Mouse (Mus musculus): ENCODE results near the gene Kdf1. TPM values are rescaled to one million over a fixed set of nuclear protein-coding genes. Genes with fewer than 3 reads are reported as not detected.

The Kdf1 gene
- polyA plus RNA-seq, 1 experiment, result 22.2 TPM

- WGBS, result 29% methylated on average over 8 of the region's 8 CpGs
- H3K4me3 ChIP-seq (replicated peaks; ENCODE audit: extremely low read depth, low read depth, low read length), result no peak overlapping the region
- no peak for TF ChIP-seq CTCF (IDR thresholded peaks at IDR 0.05; ENCODE audit: insufficient read depth, low read length)
- no peak for TF ChIP-seq POLR2A (IDR thresholded peaks at IDR 0.05; ENCODE audit: borderline replicate concordance, extremely low read depth, low read depth, low read length)
- no peaks in the 10 kb centered on the region for H3K4me1 ChIP-seq (ENCODE audit: control insufficient read depth, insufficient read depth, low read length)
- DNase-seq, result no peak
Measured at GRCm38 (mm10) chr4:133567251-133567650, 48.5 kb downstream of the Kdf1 start.

GRCm38 (mm10) chr4:133569291-133570065, 50.7 kb downstream of the Kdf1 start:
- no peak overlapping the region for H3K4me3 ChIP-seq (replicated peaks; ENCODE audit: extremely low read depth, low read depth, low read length)
- H3K4me1 ChIP-seq (ENCODE audit: control insufficient read depth, insufficient read depth, low read length), result no peaks in the 10 kb centered on the region
- DNase-seq, result no peak
- 76% methylated on average over 10 of the region's 10 CpGs for WGBS
- TF ChIP-seq POLR2A (IDR thresholded peaks at IDR 0.05; ENCODE audit: borderline replicate concordance, extremely low read depth, low read depth, low read length), result no peak

- H3K4me3 ChIP-seq (replicated peaks; ENCODE audit: extremely low read depth, low read depth, low read length), result no peak overlapping the region
- no peaks in the 10 kb centered on the region for H3K4me1 ChIP-seq (ENCODE audit: control insufficient read depth, insufficient read depth, low read length)
- no peak for DNase-seq
- TF ChIP-seq CTCF (IDR thresholded peaks at IDR 0.05; ENCODE audit: insufficient read depth, low read length), result no peak
- TF ChIP-seq POLR2A (IDR thresholded peaks at IDR 0.05; ENCODE audit: borderline replicate concordance, extremely low read depth, low read depth, low read length), result no peak
- 37% methylated on average over 10 of the region's 10 CpGs for WGBS
Measured at GRCm38 (mm10) chr4:133570066-133570466, 51.3 kb downstream of the Kdf1 start.

GRCm38 (mm10) chr4:133574070-133574842, 55.5 kb downstream of the Kdf1 start, which contains the start of gene Gpatch3:
Gene Gpatch3, plus strand, starts transcription at chr4:133574745.
- WGBS, result 3% methylated on average over 44 of the region's 44 CpGs
- peak; percentile 92 for DNase-seq
- no peak for TF ChIP-seq CTCF (IDR thresholded peaks at IDR 0.05; ENCODE audit: insufficient read depth, low read length)
- TF ChIP-seq POLR2A (IDR thresholded peaks at IDR 0.05; ENCODE audit: borderline replicate concordance, extremely low read depth, low read depth, low read length), result peak; percentile 90; the same call in 1 of the 2 replicates
- no peaks in the 10 kb centered on the region for H3K4me1 ChIP-seq (ENCODE audit: control insufficient read depth, insufficient read depth, low read length)
- H3K4me3 ChIP-seq (replicated peaks; ENCODE audit: extremely low read depth, low read depth, low read length), result peak within 1 kb of the TSS; percentile 80

GRCm38 (mm10) chr4:133574843-133575202, 56.1 kb downstream of the Kdf1 start:
- Histone ChIP-seq H3K4me3 (replicated peaks; ENCODE audit: extremely low read depth, low read depth, low read length) (peak overlapping the region; percentile 80), H3K4me1 (ENCODE audit: control insufficient read depth, insufficient read depth, low read length) (no peaks in the 10 kb centered on the region)
- no peak for TF ChIP-seq POLR2A (IDR thresholded peaks at IDR 0.05; ENCODE audit: borderline replicate concordance, extremely low read depth, low read depth, low read length)
- DNase-seq, result no peak
- WGBS, result under 1% methylated on average over 41 of the region's 41 CpGs

- H3K4me3 ChIP-seq (replicated peaks; ENCODE audit: extremely low read depth, low read depth, low read length), result no peak overlapping the region
- DNase-seq, result no peak
- TF ChIP-seq POLR2A (IDR thresholded peaks at IDR 0.05; ENCODE audit: borderline replicate concordance, extremely low read depth, low read depth, low read length) (no peak), CTCF (IDR thresholded peaks at IDR 0.05; ENCODE audit: insufficient read depth, low read length) (no peak)
- 81% methylated on average over 12 of the region's 12 CpGs for WGBS
- no peaks in the 10 kb centered on the region for H3K4me1 ChIP-seq (ENCODE audit: control insufficient read depth, insufficient read depth, low read length)
Measured at GRCm38 (mm10) chr4:133577983-133578382, 59.2 kb downstream of the Kdf1 start.

Other genes with a start within 250 kb of the Kdf1 start
- gene Tmem222, start 241.2 kb upstream of the Kdf1 start, polyA plus RNA-seq (2012; rRNA removed), result 58.1 and 71.6 TPM in 2 replicates
- 49.1 and 50.3 TPM in 2 replicates for gene Wdtc1, start 165.5 kb upstream of the Kdf1 start, polyA plus RNA-seq (2012; rRNA removed)
- 39.9 and 40.4 TPM in 2 replicates for gene Slc9a1, start 149.3 kb upstream of the Kdf1 start, polyA plus RNA-seq (2012; rRNA removed)
- gene Tent5b, start 38.8 kb upstream of the Kdf1 start, polyA plus RNA-seq (2012; rRNA removed), result 21.3 and 23.1 TPM in 2 replicates
- 3.4 and 4.5 TPM in 2 replicates for gene Trnp1, start 20.4 kb upstream of the Kdf1 start, polyA plus RNA-seq (2012; rRNA removed)
- gene Nudc, start 27.0 kb downstream of the Kdf1 start, polyA plus RNA-seq (2012; rRNA removed), result 52.4 and 60.4 TPM in 2 replicates
- gene Nr0b2, start 34.4 kb downstream of the Kdf1 start, polyA plus RNA-seq (2012; rRNA removed), result 0.36 and 0.54 TPM in 2 replicates
- 5.0 and 5.2 TPM in 2 replicates for gene Gpatch3, start 55.8 kb downstream of the Kdf1 start, polyA plus RNA-seq (2012; rRNA removed)
- gene Gpn2, start 65.4 kb downstream of the Kdf1 start, polyA plus RNA-seq (2012; rRNA removed), result 40.8 and 43.3 TPM in 2 replicates
- 13.0 and 107 TPM in 2 replicates for gene Sfn, start 83.2 kb downstream of the Kdf1 start, polyA plus RNA-seq (2012; rRNA removed)
- gene Zdhhc18, start 131.2 kb downstream of the Kdf1 start, polyA plus RNA-seq (2012; rRNA removed), result 79.1 and 85.6 TPM in 2 replicates
- 13.6 and 15.9 TPM in 2 replicates for gene Pigv, start 153.7 kb downstream of the Kdf1 start, polyA plus RNA-seq (2012; rRNA removed)
- 68.3 and 77.3 TPM in 2 replicates for gene Arid1a, start 237.8 kb downstream of the Kdf1 start, polyA plus RNA-seq (2012; rRNA removed)

Data from lung, adult 2 months (tissue).